Mouse (Mus musculus) kidney, adult 2 months (tissue): ENCODE measurements around the gene Fam213a.

Experiments used
- CTCF ChIP-seq: fragments of 200-500 bp; conservative IDR thresholded peaks from 2 replicates; pipeline ENCODE4 v1.5.1; 2011; ENCODE audit warnings: low read depth, mild to moderate bottlenecking, control low read depth, low read length, moderate library complexity, mixed read lengths; ENCODE audit not compliant: insufficient read depth, insufficient read length
- POLR2A ChIP-seq: fragments of 200-500 bp; IDR thresholded peaks from one replicate; pipeline ENCODE4 v1.6.1; 2011; ENCODE audit warnings: low read depth, low read length, control low read depth

DNA sequence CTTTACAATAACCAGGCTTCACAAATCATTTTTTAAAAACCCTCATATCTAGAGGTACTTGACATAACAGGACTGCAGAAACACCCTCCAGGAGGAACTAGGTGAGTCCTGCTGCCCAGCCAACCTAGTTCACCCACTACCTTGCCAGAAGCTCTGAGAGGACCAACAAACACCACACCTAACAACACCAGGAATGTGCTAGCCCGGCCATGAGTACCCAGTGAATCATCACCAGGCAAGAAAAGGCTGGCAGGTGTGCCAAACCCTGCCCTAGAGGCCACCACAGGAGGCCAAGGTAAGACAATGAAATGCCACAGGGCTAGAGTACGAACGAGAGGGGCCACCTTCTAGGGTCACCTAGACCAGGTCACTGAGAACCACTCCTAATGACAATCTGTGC is 17.4 kb downstream of the Fam213a start:
- no peak for TF ChIP-seq CTCF
- no peak for TF ChIP-seq POLR2A
